Mouse (Mus musculus): ENCODE results near the gene Col27a1. TPM values are rescaled to one million over a fixed set of nuclear protein-coding genes. Genes with fewer than 3 reads are reported as not detected.

Gene Col27a1
- polyA plus RNA-seq (2015; fragmentation: Nextera tagmentation; extraction: Ambion mirVana): 7.2 and 9.1 TPM in 2 replicates

DNA sequence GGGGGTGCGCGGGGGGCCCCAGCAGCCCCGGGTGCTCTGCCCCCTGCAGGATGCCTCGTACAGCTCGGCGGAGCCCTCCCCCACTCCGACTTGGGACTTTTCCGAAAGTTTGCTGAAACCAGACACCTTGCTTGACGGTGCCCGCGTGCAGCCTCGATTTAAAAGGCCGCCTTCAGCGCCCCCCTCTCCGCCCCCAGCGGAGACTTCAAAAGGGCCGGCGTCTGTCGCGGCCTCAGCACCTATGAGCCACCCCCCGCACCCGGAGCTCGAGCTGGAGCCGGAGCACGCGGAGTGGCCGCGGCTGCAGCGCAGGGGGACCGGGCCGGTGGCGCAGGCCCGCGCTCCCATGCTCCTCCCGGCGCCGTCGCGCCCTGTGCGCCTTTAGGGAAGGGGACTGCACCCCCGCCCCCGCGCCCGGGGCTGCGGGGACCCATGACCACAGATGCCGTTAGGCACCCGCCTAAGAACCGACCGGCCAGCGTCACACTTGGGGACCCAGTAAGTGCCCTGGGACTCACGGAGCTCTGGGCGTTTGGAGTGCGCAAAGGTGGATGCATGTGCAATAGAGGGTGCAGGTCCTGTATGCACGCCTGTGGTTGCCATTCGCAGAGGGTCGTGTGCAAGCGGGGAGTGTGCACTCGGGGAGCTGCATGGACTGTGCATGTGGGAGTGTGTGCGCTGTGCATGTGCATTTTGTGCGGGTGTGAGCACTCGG is at the start of gene Col27a1:
TSS of gene Col27a1 (plus strand) at position 98 of the 715 bp plus-strand sequence.
- WGBS: under 1% methylated on average over 53 of the region's 61 CpGs
- H3K27ac ChIP-seq (ENCODE audit: low read length): no peak within 1 kb of the TSS

GRCm38 (mm10) chr4:63165636-63166035 is 48.2 kb upstream of the Col27a1 start:
- H3K9ac ChIP-seq (replicated peaks; ENCODE audit: low read depth): no peak overlapping the region
- H3K9me3 ChIP-seq (ENCODE audit: low read length): no peaks in the 10 kb centered on the region
- TF ChIP-seq EP300 (IDR thresholded peaks at IDR 0.05) (no peak), CTCF (IDR thresholded peaks at IDR 0.05) (no peak)
- 89% methylated on average over 4 of the region's 4 CpGs for WGBS
- no peak overlapping the region for H3K4me3 ChIP-seq (ENCODE audit: low read depth, low read length)
- no peak overlapping the region for H3K4me2 ChIP-seq (replicated peaks; ENCODE audit: low read depth, low read length)
- no peaks in the 10 kb centered on the region for H3K4me1 ChIP-seq (ENCODE audit: insufficient read depth, low read depth, low read length)
- no peaks in the 10 kb centered on the region for H3K27me3 ChIP-seq (replicated peaks; ENCODE audit: insufficient read depth, low read length)
- H3K27ac ChIP-seq (ENCODE audit: low read length): no peak overlapping the region
- no peak for DNase-seq (ENCODE audit: low spot score)
- H3K36me3 ChIP-seq (ENCODE audit: insufficient read depth, low read length): no peaks in the 10 kb centered on the region
- no peak for ATAC-seq

More for the DNA sequence above, at the start of gene Col27a1:
- Histone ChIP-seq H3K9me3 (ENCODE audit: low read length) (no peaks in the 10 kb centered on the region), H3K36me3 (ENCODE audit: insufficient read depth, low read length) (no peaks in the 10 kb centered on the region), H3K9ac (replicated peaks; ENCODE audit: low read depth) (no peak within 1 kb of the TSS), H3K4me3 (ENCODE audit: low read depth, low read length) (peak within 1 kb of the TSS; percentile 25), H3K4me2 (replicated peaks; ENCODE audit: low read depth, low read length) (peak within 1 kb of the TSS; percentile 100), H3K27me3 (replicated peaks; ENCODE audit: insufficient read depth, low read length) (peaks cover 6% of the 10 kb centered on the region; the same call in 1 of the 2 replicates), H3K4me1 (ENCODE audit: insufficient read depth, low read depth, low read length) (peaks cover 12% of the 10 kb centered on the region)
- DNase-seq (ENCODE audit: low spot score) (no peak), ATAC-seq (peak; percentile 15; the same call in 1 of the 2 replicates)
- no peak for TF ChIP-seq EP300 (IDR thresholded peaks at IDR 0.05)
- peak; percentile 28; the same call in 1 of the 2 replicates for TF ChIP-seq CTCF (IDR thresholded peaks at IDR 0.05)

GRCm38 (mm10) chr4:63166323-63166722 is 47.5 kb upstream of the Col27a1 start:
- no peaks in the 10 kb centered on the region for H3K9me3 ChIP-seq (ENCODE audit: low read length)
- H3K4me2 ChIP-seq (replicated peaks; ENCODE audit: low read depth, low read length): no peak overlapping the region
- no peak overlapping the region for H3K27ac ChIP-seq (ENCODE audit: low read length)
- no peak overlapping the region for H3K4me3 ChIP-seq (ENCODE audit: low read depth, low read length)
- H3K36me3 ChIP-seq (ENCODE audit: insufficient read depth, low read length): no peaks in the 10 kb centered on the region
- ATAC-seq (no peak), DNase-seq (ENCODE audit: low spot score) (no peak)
- H3K4me1 ChIP-seq (ENCODE audit: insufficient read depth, low read depth, low read length): no peaks in the 10 kb centered on the region
- WGBS: 85% methylated on average over 5 of the region's 5 CpGs
- H3K9ac ChIP-seq (replicated peaks; ENCODE audit: low read depth): no peak overlapping the region
- H3K27me3 ChIP-seq (replicated peaks; ENCODE audit: insufficient read depth, low read length): no peaks in the 10 kb centered on the region
- TF ChIP-seq CTCF (IDR thresholded peaks at IDR 0.05) (no peak), EP300 (IDR thresholded peaks at IDR 0.05) (no peak)

DNA sequence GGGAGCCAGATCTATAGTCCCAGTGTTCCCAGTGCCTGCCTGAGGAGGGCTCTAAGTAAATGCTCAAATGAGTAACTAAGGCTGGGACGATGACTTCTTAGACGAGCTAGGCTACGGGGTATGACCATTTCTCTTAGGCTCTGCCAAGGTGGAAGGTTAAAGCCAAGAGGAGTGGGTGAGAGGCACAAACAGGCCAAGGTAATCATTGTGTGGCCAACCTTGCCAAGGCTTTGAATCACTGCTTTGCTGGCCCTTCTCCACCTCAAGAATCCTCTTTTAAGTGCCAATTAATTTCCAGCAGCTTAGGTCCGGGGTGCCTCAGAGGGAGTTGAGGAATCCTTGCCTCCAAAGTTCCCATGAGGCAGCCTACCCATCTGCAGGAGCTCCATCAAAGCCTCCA is 43.7 kb upstream of the Col27a1 start:
- Histone ChIP-seq H3K27ac (ENCODE audit: low read length) (no peak overlapping the region), H3K4me1 (ENCODE audit: insufficient read depth, low read depth, low read length) (no peaks in the 10 kb centered on the region), H3K9ac (replicated peaks; ENCODE audit: low read depth) (no peak overlapping the region), H3K4me3 (ENCODE audit: low read depth, low read length) (no peak overlapping the region), H3K36me3 (ENCODE audit: insufficient read depth, low read length) (no peaks in the 10 kb centered on the region), H3K27me3 (replicated peaks; ENCODE audit: insufficient read depth, low read length) (no peaks in the 10 kb centered on the region), H3K9me3 (ENCODE audit: low read length) (no peaks in the 10 kb centered on the region), H3K4me2 (replicated peaks; ENCODE audit: low read depth, low read length) (no peak overlapping the region)
- no peak for ATAC-seq
- WGBS: 79% methylated on average over 4 of the region's 4 CpGs
- DNase-seq (ENCODE audit: low spot score): no peak
- no peak for TF ChIP-seq CTCF (IDR thresholded peaks at IDR 0.05)
- no peak for TF ChIP-seq EP300 (IDR thresholded peaks at IDR 0.05)

GRCm38 (mm10) chr4:63171122-63171521 is 42.7 kb upstream of the Col27a1 start:
- Histone ChIP-seq H3K9me3 (ENCODE audit: low read length) (no peaks in the 10 kb centered on the region), H3K27ac (ENCODE audit: low read length) (no peak overlapping the region), H3K4me3 (ENCODE audit: low read depth, low read length) (no peak overlapping the region), H3K27me3 (replicated peaks; ENCODE audit: insufficient read depth, low read length) (no peaks in the 10 kb centered on the region), H3K4me1 (ENCODE audit: insufficient read depth, low read depth, low read length) (no peaks in the 10 kb centered on the region), H3K4me2 (replicated peaks; ENCODE audit: low read depth, low read length) (no peak overlapping the region), H3K36me3 (ENCODE audit: insufficient read depth, low read length) (no peaks in the 10 kb centered on the region), H3K9ac (replicated peaks; ENCODE audit: low read depth) (no peak overlapping the region)
- 24% methylated on average over 24 of the region's 24 CpGs for WGBS
- no peak for TF ChIP-seq CTCF (IDR thresholded peaks at IDR 0.05)
- TF ChIP-seq EP300 (IDR thresholded peaks at IDR 0.05): no peak
- ATAC-seq (no peak), DNase-seq (ENCODE audit: low spot score) (no peak)

- no peaks in the 10 kb centered on the region for H3K36me3 ChIP-seq (ENCODE audit: insufficient read depth, low read length)
- no peaks in the 10 kb centered on the region for H3K27me3 ChIP-seq (replicated peaks; ENCODE audit: insufficient read depth, low read length)
- no peak for TF ChIP-seq EP300 (IDR thresholded peaks at IDR 0.05)
- no peak for TF ChIP-seq CTCF (IDR thresholded peaks at IDR 0.05)
- H3K27ac ChIP-seq (ENCODE audit: low read length): no peak within 1 kb of the TSS
- H3K4me1 ChIP-seq (ENCODE audit: insufficient read depth, low read depth, low read length): no peaks in the 10 kb centered on the region
- no peak within 1 kb of the TSS for H3K4me3 ChIP-seq (ENCODE audit: low read depth, low read length)
- no peak for DNase-seq (ENCODE audit: low spot score)
- H3K9ac ChIP-seq (replicated peaks; ENCODE audit: low read depth): no peak within 1 kb of the TSS
- 56% methylated on average over 4 of the region's 4 CpGs for WGBS
- H3K4me2 ChIP-seq (replicated peaks; ENCODE audit: low read depth, low read length): no peak within 1 kb of the TSS
- H3K9me3 ChIP-seq (ENCODE audit: low read length): no peaks in the 10 kb centered on the region
- ATAC-seq: no peak
Measured at GRCm38 (mm10) chr4:63171969-63172685, 41.7 kb upstream of the Col27a1 start, which contains the start of gene Kif12. Kif12 (minus strand) TSS chr4:63172131.
